Mouse (Mus musculus) hindbrain, embryonic 11.5 days (tissue): Measurements from ENCODE around the gene Tmem191c. TPM values are rescaled to one million over a fixed set of nuclear protein-coding genes. Genes with fewer than 3 reads are reported as not detected.

Source experiments
- ATAC-seq: fragments of 200-750 bp; cut with Nextera tagmentation; 2 replicates; pipeline ENCODE4 v1.8.0; 2017; ENCODE audit warnings: mild to moderate bottlenecking, moderate TSS enrichment, moderate library complexity; ENCODE audit not compliant: low FRiP score
- DNase-seq: peaks from one replicate; pipeline ENCODE4 v3.0.0-alpha.2; 2015; ENCODE audit warnings: low spot score
- H3K27ac ChIP-seq: fragments of 300-500 bp; sonication (generic); 2 replicates; pipeline ENCODE4 v1.5.1; 2014; ENCODE audit warnings: mild to moderate bottlenecking, low read depth, low read length
- H3K27me3 ChIP-seq: fragments of 300-500 bp; sonication (generic); 2 replicates; pipeline ENCODE4 v1.6.1; 2014; ENCODE audit warnings: mild to moderate bottlenecking, low read length, moderate library complexity, mixed read lengths; ENCODE audit not compliant: control insufficient read depth, insufficient read depth
- H3K36me3 ChIP-seq: fragments of 300-500 bp; sonication (generic); 2 replicates; pipeline ENCODE4 v1.6.1; 2014; ENCODE audit warnings: mild to moderate bottlenecking, low read length, moderate library complexity, mixed read lengths; ENCODE audit not compliant: control insufficient read depth, insufficient read depth
- H3K4me1 ChIP-seq: fragments of 300-500 bp; sonication (generic); replicated peaks from 2 replicates; pipeline ENCODE4 v1.6.1; 2014; ENCODE audit warnings: low read length, mixed read lengths; ENCODE audit not compliant: control insufficient read depth, insufficient read depth
- H3K4me2 ChIP-seq: fragments of 300-500 bp; sonication (generic); replicated peaks from 2 replicates; pipeline ENCODE4 v1.6.1; 2014; ENCODE audit warnings: mild to moderate bottlenecking, low read depth, low read length
- H3K4me3 ChIP-seq: fragments of 300-500 bp; sonication (generic); 2 replicates; pipeline ENCODE4 v1.5.1; 2014; ENCODE audit warnings: low read depth, low read length
- H3K9ac ChIP-seq: fragments of 300-500 bp; sonication (generic); 2 replicates; pipeline ENCODE4 v1.6.1; 2014; ENCODE audit warnings: low read depth, low read length
- H3K9me3 ChIP-seq: fragments of 300-500 bp; sonication (generic); 2 replicates; pipeline ENCODE4 v1.6.1; 2016; ENCODE audit warnings: low read length; ENCODE audit not compliant: control insufficient read depth
- WGBS: fragments of 180-500 bp; shearing (Covaris S2); extraction: QIAGEN DNeasy Blood & Tissue Kit; methylation state at CpG from one replicate; pipeline ENCODE4 v1.1.7; 2014; 5-methylcytosine and 5-hydroxymethylcytosine counted together
- polyA plus RNA-seq: library from polyadenylated mRNA; unstranded; fragments of >200 nt; fragmentation: Nextera tagmentation; extraction: Ambion mirVana; gene quantifications from 2 replicates; pipeline ENCODE4 v1.2.1, GENCODE M21; 2014

The Tmem191c gene
- polyA plus RNA-seq, 1 experiment from 2014 or later: 7.7 TPM

GRCm38 (mm10) chr16:17303521-17304245 lies 27.8 kb downstream of the Tmem191c start:
- DNase-seq (no peak), ATAC-seq (no peak)
- Histone ChIP-seq H3K9ac (no peak overlapping the region), H3K4me2 (no peak overlapping the region), H3K27ac (no peak overlapping the region), H3K9me3 (no peaks in the 10 kb centered on the region), H3K36me3 (no peaks in the 10 kb centered on the region), H3K27me3 (no peaks in the 10 kb centered on the region), H3K4me3 (no peak overlapping the region), H3K4me1 (no peaks in the 10 kb centered on the region)
- 84% methylated on average over 5 of the region's 5 CpGs for WGBS

- ATAC-seq: no peak
- Histone ChIP-seq H3K4me3 (no peak overlapping the region), H3K4me2 (no peak overlapping the region), H3K4me1 (no peaks in the 10 kb centered on the region), H3K27ac (no peak overlapping the region), H3K27me3 (no peaks in the 10 kb centered on the region), H3K9me3 (no peaks in the 10 kb centered on the region), H3K36me3 (0 out of 2 replicates have a peak, but pooled peaks cover 2% of the 10 kb centered on the region), H3K9ac (no peak overlapping the region)
- DNase-seq: no peak
- 88% methylated on average over 5 of the region's 5 CpGs for WGBS
Observed at GRCm38 (mm10) chr16:17307461-17307860, 31.6 kb downstream of the Tmem191c start.

GRCm38 (mm10) chr16:17309036-17309435 lies 33.2 kb downstream of the Tmem191c start:
- 0 out of 2 replicates have a peak, but pooled peaks cover 5% of the 10 kb centered on the region for H3K36me3 ChIP-seq
- H3K4me2 ChIP-seq: no peak overlapping the region
- no peaks in the 10 kb centered on the region for H3K27me3 ChIP-seq
- H3K4me3 ChIP-seq: no peak overlapping the region
- H3K27ac ChIP-seq: no peak overlapping the region
- H3K9ac ChIP-seq: no peak overlapping the region
- WGBS: 95% methylated on average over 10 of the region's 10 CpGs
- no peaks in the 10 kb centered on the region for H3K4me1 ChIP-seq
- H3K9me3 ChIP-seq: no peaks in the 10 kb centered on the region
- no peak for ATAC-seq
- DNase-seq: no peak

- Histone ChIP-seq H3K9me3 (no peaks in the 10 kb centered on the region), H3K27ac (no peak overlapping the region), H3K9ac (no peak overlapping the region), H3K36me3 (0 out of 2 replicates have a peak, but pooled peaks cover 5% of the 10 kb centered on the region), H3K4me2 (no peak overlapping the region), H3K27me3 (no peaks in the 10 kb centered on the region), H3K4me3 (no peak overlapping the region), H3K4me1 (no peaks in the 10 kb centered on the region)
- WGBS: 93% methylated on average over 5 of the region's 5 CpGs
- ATAC-seq (no peak), DNase-seq (no peak)
Observed at GRCm38 (mm10) chr16:17312531-17312930, 36.7 kb downstream of the Tmem191c start.

- Histone ChIP-seq H3K27me3 (no peaks in the 10 kb centered on the region), H3K4me2 (no peak overlapping the region), H3K9ac (no peak overlapping the region), H3K27ac (no peak overlapping the region), H3K4me3 (no peak overlapping the region), H3K36me3 (0 out of 2 replicates have a peak, but pooled peaks cover 4% of the 10 kb centered on the region), H3K4me1 (no peaks in the 10 kb centered on the region), H3K9me3 (no peaks in the 10 kb centered on the region)
- no peak for ATAC-seq
- 93% methylated on average over 7 of the region's 7 CpGs for WGBS
- no peak for DNase-seq
Observed at GRCm38 (mm10) chr16:17316554-17316953, 40.7 kb downstream of the Tmem191c start.

- Histone ChIP-seq H3K4me2 (no peak overlapping the region), H3K27me3 (no peaks in the 10 kb centered on the region), H3K36me3 (no peaks in the 10 kb centered on the region; the same call in 1 of the 2 replicates), H3K4me3 (no peak overlapping the region), H3K27ac (no peak overlapping the region), H3K9me3 (no peaks in the 10 kb centered on the region), H3K4me1 (no peaks in the 10 kb centered on the region), H3K9ac (no peak overlapping the region)
- DNase-seq: no peak
- 82% methylated on average over 5 of the region's 5 CpGs for WGBS
- ATAC-seq: no peak
Observed at GRCm38 (mm10) chr16:17321481-17321880, 45.6 kb downstream of the Tmem191c start.

GRCm38 (mm10) chr16:17324745-17325144 lies 48.9 kb downstream of the Tmem191c start:
- ATAC-seq: no peak
- H3K36me3 ChIP-seq: no peaks in the 10 kb centered on the region; the same call in 1 of the 2 replicates

GRCm38 (mm10) chr16:17326064-17326463 lies 50.2 kb downstream of the Tmem191c start:
- no peak overlapping the region for H3K27ac ChIP-seq
- no peak overlapping the region for H3K9ac ChIP-seq
- no peak overlapping the region for H3K4me2 ChIP-seq
- H3K9me3 ChIP-seq: no peaks in the 10 kb centered on the region
- no peaks in the 10 kb centered on the region; the same call in 1 of the 2 replicates for H3K36me3 ChIP-seq
- 92% methylated on average over 2 of the region's 2 CpGs for WGBS
- no peak for ATAC-seq
- DNase-seq: no peak
- H3K4me1 ChIP-seq: no peaks in the 10 kb centered on the region
- H3K4me3 ChIP-seq: no peak overlapping the region
- H3K27me3 ChIP-seq: no peaks in the 10 kb centered on the region

More at GRCm38 (mm10) chr16:17324745-17325144, 48.9 kb downstream of the Tmem191c start:
- Histone ChIP-seq H3K27ac (no peak overlapping the region), H3K4me1 (no peaks in the 10 kb centered on the region), H3K4me2 (no peak overlapping the region), H3K27me3 (no peaks in the 10 kb centered on the region), H3K9ac (no peak overlapping the region), H3K9me3 (no peaks in the 10 kb centered on the region), H3K4me3 (no peak overlapping the region)
- WGBS: 86% methylated on average over 5 of the region's 5 CpGs
- DNase-seq: no peak
